Mouse (Mus musculus) spleen, adult 18-20 months (tissue): ENCODE data around the gene Pts.

Experiments
- DNase-seq, 2 experiments: peaks; one replicate each; pipeline ENCODE4 v3.0.0; 2022; ENCODE audit warnings: mixed read lengths in 2 of 2

Gene Pts

DNA sequence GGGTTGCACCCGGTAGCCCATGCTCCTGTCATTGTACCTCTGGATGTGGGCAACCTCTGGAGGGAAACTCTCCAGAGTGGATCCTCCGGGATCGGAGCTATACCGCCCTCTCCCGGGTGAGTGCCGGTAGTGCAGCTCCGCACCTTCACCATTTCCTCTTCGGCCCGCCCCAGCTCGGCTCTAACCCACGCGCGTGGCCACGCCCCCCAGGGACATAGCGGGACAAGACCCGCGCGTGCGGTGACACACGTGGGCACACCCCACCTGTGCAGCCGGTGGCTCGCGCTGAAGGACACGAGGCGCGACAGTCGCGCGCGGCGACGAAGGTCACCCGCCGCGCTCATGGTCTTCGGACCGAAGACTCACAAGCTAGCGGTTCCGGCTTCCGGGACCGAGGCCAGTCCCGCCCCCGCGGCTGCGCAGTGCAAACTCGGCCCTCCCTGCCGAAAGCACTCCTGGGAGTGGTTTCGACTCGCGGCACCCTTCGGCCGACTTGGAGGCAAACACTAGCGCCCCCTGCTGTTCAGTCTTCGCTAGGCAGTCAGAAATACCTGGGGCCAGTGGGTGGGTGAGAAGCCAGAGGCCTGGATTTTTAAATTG, at the start of gene Pts:
Gene Pts (minus strand): TSS at position 432 of the 600 bp plus-strand sequence.
- peak; percentile 95 for DNase-seq

GRCm38 (mm10) chr9:50569599-50570525, 41.3 kb upstream of the Pts start:
- no peak for DNase-seq

- DNase-seq = no peak
Measured at GRCm38 (mm10) chr9:50567881-50568280, 39.4 kb upstream of the Pts start.

GRCm38 (mm10) chr9:50567372-50567771, 38.8 kb upstream of the Pts start:
- no peak for DNase-seq

GRCm38 (mm10) chr9:50565940-50566339, 37.4 kb upstream of the Pts start:
- DNase-seq = no peak

- DNase-seq = no peak
Measured at GRCm38 (mm10) chr9:50565173-50565572, 36.6 kb upstream of the Pts start.

GRCm38 (mm10) chr9:50561918-50562360, 33.4 kb upstream of the Pts start:
- no peak for DNase-seq

- DNase-seq = no peak
Measured at GRCm38 (mm10) chr9:50561145-50561917, 32.8 kb upstream of the Pts start, which contains the start of gene Tex12. Tex12 (minus strand) TSS chr9:50561325.

- no peak for DNase-seq
Measured at GRCm38 (mm10) chr9:50555094-50555446, 26.5 kb upstream of the Pts start, which contains the start of gene Bco2. Bco2 (minus strand) TSS chr9:50555181.

GRCm38 (mm10) chr9:50554241-50555093, 25.9 kb upstream of the Pts start, which contains the start of gene Il18:
Il18 (plus strand) TSS chr9:50554827.
- DNase-seq = peak; percentile 51 to 57

DNA sequence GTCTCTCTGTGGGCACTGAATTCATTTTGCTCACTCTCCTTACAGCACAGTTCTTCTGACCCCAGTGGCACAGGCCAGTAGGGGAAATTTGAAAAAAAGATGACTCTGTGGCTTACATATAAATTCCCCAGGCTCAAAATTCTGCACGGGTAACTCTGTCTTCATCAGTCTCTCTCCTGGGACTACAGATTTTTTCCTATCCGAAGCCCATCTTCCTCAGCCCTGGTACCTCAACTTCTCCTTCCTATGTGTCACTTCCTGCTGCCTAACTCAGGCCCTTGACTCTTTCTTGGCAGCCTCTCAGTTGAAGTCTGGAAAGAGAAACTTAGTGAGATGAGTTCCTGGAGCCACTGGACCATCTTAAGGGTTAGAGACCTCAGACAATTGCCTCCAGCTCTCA, 25.0 kb upstream of the Pts start:
- no peak for DNase-seq

GRCm38 (mm10) chr9:50552206-50552605, 23.7 kb upstream of the Pts start:
- DNase-seq = no peak

GRCm38 (mm10) chr9:50548936-50549335, 20.4 kb upstream of the Pts start:
- no peak for DNase-seq

DNA sequence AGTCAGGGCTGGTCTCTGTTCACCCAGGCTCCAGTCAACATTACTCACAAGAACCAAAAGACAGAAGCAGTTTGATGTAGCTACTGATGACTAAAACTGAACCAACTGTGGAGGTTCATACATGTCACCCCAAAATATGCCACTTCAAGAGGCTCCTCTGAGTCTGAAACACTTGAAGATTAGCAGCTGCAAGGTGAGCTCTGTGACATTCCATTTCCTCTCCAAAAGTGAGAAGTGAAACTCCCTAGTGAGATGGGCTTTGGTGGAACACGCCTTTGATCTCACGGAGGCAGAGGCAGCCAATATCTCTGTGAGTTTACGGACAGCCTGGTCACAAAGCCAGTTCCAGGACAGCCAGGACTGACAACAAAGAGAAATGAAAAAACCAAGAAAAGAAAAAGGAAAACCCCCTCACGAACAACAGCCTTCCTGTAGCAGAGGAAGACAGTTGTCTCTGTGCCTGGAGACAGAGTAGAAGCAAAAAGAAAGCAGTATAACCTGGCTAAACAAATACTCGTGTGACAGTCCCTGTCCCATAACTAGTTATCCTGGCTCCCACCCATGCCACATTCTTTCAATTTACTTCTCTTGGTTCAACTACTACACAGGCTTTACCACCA, 19.4 kb upstream of the Pts start:
- DNase-seq = peak in 1 of 2 experiments; percentile 35

- DNase-seq = no peak
Measured at GRCm38 (mm10) chr9:50542401-50542800, 13.9 kb upstream of the Pts start.

DNA sequence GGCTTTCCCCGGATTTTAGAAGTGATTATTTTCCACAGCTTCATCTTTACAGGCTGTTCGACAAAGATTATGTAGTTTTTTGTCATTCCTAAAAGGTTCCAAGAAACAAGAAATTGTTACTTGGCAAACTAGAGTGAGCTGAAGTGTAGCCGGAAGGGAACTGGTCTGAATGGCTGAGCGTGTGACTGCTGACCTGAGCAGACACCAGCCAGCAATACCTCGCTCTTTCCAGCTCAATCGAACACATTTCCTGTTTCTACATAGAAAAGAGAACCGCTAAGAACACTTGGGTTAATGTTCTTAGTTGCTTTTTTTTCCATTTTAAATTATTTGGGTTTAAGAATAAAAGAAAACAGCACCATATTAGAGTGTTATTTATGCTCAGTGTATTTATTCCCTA, 11.6 kb upstream of the Pts start:
- DNase-seq = no peak

GRCm38 (mm10) chr9:50537295-50537694, 8.8 kb upstream of the Pts start:
- DNase-seq = no peak

DNA sequence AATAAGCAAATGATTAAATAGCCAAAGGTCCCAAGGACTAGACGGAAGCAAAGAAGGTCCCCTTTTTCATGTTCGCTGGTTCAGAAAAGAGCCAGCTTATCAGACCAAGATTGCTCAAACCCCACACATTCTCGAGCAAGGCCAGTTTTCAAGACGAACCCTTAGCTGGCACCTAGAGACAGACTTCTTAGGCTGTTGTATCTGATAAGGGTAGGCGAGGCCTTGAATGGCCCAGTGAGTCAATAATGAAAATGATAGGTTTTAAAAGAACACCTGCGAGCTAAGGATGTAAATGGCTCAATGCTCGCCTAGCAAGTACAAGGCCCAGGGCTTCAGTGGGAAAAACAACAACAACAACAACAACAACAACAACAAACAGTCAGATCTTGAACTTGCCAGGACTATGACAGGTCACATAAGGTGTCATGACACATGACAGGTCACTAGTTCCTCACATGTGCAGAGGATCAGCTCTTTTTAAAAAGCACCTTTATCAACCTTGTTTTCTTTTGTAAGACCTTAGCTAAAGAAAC, 8.1 kb upstream of the Pts start:
- DNase-seq = no peak

DNA sequence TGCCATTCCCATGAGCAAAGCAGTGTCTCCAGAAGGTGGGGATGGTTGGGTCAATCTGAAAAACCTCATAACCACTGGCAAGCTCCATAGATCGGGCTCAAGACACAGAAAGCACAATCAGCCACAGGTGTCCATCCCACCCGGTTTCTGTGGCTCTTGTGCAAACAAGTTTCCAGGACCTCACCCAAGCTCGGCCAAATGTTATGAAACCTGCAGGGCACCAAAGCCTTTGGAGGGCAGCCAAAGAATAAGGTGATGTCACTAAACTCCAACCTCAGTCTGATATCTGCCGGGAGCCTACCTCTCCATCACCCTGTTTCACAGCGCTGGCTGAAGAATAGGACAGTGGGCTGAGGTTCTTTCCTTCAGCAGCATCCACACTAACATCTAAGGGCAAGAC, 7.4 kb upstream of the Pts start:
- no peak for DNase-seq

- no peak for DNase-seq
Measured at GRCm38 (mm10) chr9:50533791-50534190, 5.3 kb upstream of the Pts start.

DNA sequence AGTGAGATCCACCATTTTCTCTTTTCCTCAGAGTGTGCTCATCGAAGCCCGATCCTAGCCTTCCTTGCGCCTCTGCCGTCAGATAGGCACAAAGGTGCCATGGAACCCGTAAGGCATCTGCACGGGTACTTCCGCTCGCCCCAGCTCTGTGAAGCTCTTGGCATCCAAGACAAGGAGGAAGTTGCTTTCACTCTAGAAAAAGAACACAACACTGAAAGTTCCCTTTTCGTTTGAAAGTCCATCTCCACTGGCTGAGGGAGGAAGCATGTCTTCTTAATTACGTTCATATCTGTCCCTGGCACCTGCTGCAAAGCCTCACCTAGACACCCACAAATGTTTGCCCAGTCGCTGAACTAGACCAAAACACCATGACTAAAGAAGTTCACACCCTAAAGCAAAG, 4.8 kb upstream of the Pts start:
- DNase-seq = peak; percentile 54 to 55
